Mouse (Mus musculus): ENCODE results near the gene Ppp1r9b.

Gene Ppp1r9b

GRCm38 (mm10) chr11:95053062-95053461, 62.2 kb downstream of the Ppp1r9b start:
- DNase-seq: peak in 1 of 2 experiments; percentile 64
